Mouse (Mus musculus) Patski (cell line): Measurements from ENCODE around the gene Ick. TPM values are rescaled to one million over a fixed set of nuclear protein-coding genes. Genes with fewer than 3 reads are reported as not detected.
"Not testable (repeated sequence)": the region's sequence is repeated elsewhere in the genome, so short reads cannot be mapped to it uniquely, and the experiment has no call there.

Source experiments
- ATAC-seq: fragments of 100-300 bp; one replicate; pipeline ENCODE4 v1.8.0; 2021
- CTCF ChIA-PET: fragments of 350-600 bp; sonication (Branson Sonifier 250); formaldehyde crosslinking; loops from one replicate; lab custom pipeline; 2022; ENCODE audit warnings: inconsistent platforms; lab: Charles Lee
- POLR2A ChIA-PET: fragments of 350-600 bp; sonication (Branson Sonifier 250); formaldehyde crosslinking; loops from one replicate; lab custom pipeline; 2022; ENCODE audit warnings: antibody characterized with exemption, inconsistent platforms; lab: Charles Lee
- DNase-seq: peaks from one replicate; pipeline ENCODE4 v3.0.0-alpha.2; 2011; ENCODE audit warnings: low read depth, low spot score
- H3K27me3 ChIP-seq: fragments of 371-371 bp; one replicate; pipeline ENCODE4 v1.5.1; 2021
- CTCF ChIP-seq: fragments of 100-300 bp; IDR thresholded peaks from one replicate; pipeline ENCODE4 v1.5.1; 2021
- in situ Hi-C: fragments of 300-500 bp; cut with MboI; formaldehyde crosslinking; loops from 3 replicates; pipeline ENCODE4 v1.11.1; 2018; ENCODE audit warnings: low pct_unique_long_range_greater_than_20kb, mixed read lengths
- polyA plus RNA-seq: library from polyadenylated mRNA; unstranded; gene quantifications from one replicate; pipeline ENCODE4 v1.2.3, GENCODE M21; 2021

The Ick gene
- polyA plus RNA-seq, 1 experiment from 2014 or later, result 19.0 TPM

- ChIA-PET CTCF (interaction anchor here (2.2 kb wide), 1 partner anchor 55 kb away, joined by 6 read pairs; no protein-coding TSS in a partner anchor), POLR2A (no interaction called here)
- no peak for DNase-seq
- in situ Hi-C loops, result no loop called here
- H3K27me3 ChIP-seq, result no peaks in the 10 kb centered on the region
- TF ChIP-seq CTCF, result no peak
- no peak for ATAC-seq
Observed at GRCm38 (mm10) chr9:78167453-78167969, 58.5 kb downstream of the Ick start.

GRCm38 (mm10) chr9:78168864-78169263, 59.9 kb downstream of the Ick start:
- ChIA-PET CTCF (interaction anchor here (1.7 to 2.2 kb wide), 2 partner anchors 12 to 56 kb away, joined by 5 to 6 read pairs; no protein-coding TSS in a partner anchor), POLR2A (no interaction called here)
- DNase-seq (no peak), ATAC-seq (no peak)
- in situ Hi-C loops, result no loop called here
- TF ChIP-seq CTCF, result no peak
- H3K27me3 ChIP-seq, result no peaks in the 10 kb centered on the region

DNA sequence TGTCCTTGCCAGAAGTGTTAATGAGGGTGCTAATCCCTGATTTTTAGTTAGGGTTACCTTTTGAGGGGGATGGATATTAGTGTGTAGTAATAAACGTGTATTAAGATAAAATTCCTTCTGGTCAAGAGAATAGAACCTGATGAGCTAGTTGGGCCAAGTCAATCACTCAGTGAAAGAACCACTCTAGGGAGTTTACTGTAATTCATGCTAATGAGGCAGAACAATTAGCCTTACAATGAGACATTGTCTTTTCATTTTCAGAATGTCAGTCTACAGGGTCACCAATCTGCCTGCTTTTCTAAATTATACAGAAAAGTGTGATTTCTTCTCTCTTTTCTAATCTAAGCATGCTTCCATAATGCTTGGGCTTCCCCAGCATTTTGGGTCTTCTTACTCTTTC, 65.0 kb downstream of the Ick start:
- no peak for ATAC-seq
- H3K27me3 ChIP-seq, result no peaks in the 10 kb centered on the region
- DNase-seq, result no peak
- in situ Hi-C loops, result no loop called here
- ChIA-PET POLR2A (no interaction called here), CTCF (interaction anchor here (1.0 to 2.6 kb wide), 3 partner anchors 12 to 61 kb away, joined by 3 to 9 read pairs (median 4); no protein-coding TSS in a partner anchor)
- TF ChIP-seq CTCF, result no peak

- CTCF ChIA-PET, result interaction anchor here (2.6 kb wide), 1 partner anchor 63 kb away, joined by 11 read pairs; no protein-coding TSS in a partner anchor
Observed at GRCm38 (mm10) chr9:78174925-78175276, 65.9 kb downstream of the Ick start.

DNA sequence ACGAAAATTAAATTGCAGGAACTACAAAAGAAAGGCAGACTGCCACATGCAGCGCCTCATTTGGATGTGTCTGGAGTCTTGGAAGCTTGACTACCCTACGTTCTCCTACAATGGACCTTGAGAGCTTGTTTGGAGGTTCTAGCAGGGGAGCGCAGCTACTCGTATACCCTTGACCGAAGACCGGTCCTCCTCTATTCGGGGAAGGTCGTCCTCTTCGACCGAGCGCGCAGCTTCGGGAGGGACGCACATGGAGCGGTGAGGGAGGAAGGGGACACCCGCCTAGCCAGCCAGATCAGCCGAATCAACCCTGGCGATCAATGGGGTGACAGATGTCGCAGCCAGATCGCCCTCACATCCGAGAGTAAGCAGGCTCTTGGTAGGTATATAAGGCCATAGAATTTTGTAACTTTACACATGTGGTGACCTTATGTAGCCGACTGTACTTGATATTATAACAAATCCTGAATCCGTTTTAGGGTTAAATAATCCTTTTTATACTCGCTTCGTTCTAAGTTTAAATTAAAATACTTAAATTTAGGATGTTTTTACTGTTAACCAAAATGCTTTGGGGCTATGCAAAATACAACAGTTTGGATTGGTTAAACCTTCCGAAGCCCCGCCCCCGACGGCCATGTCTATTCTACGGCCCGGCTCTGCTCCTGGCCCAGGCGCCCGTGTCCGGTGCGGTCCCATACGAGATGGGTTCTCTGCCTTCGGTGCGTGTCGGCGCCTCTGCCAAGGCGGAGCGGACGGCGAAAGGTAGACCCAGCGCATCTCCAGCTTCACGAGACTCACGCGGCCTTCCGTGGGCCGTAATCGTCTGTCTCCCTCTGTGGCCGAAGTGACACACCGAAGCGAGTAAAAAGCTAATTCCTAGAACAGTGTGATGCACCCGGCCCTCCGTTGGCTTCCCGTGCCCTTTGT, 66.5 kb downstream of the Ick start:
- CTCF ChIA-PET, result interaction anchor here (0.9 to 2.6 kb wide), 5 partner anchors 17 to 63 kb away, joined by 3 to 11 read pairs (median 4); no protein-coding TSS in a partner anchor
- peak; percentile 97 for ATAC-seq
- DNase-seq, result peak; percentile 85
- POLR2A ChIA-PET, result no interaction called here
- no peaks in the 10 kb centered on the region for H3K27me3 ChIP-seq
- no peak for TF ChIP-seq CTCF
- in situ Hi-C loops, result no loop called here

More at GRCm38 (mm10) chr9:78174925-78175276, 65.9 kb downstream of the Ick start:
- POLR2A ChIA-PET, ATAC-seq, DNase-seq, H3K27me3 ChIP-seq, in situ Hi-C loops: not testable (repeated sequence)

DNA sequence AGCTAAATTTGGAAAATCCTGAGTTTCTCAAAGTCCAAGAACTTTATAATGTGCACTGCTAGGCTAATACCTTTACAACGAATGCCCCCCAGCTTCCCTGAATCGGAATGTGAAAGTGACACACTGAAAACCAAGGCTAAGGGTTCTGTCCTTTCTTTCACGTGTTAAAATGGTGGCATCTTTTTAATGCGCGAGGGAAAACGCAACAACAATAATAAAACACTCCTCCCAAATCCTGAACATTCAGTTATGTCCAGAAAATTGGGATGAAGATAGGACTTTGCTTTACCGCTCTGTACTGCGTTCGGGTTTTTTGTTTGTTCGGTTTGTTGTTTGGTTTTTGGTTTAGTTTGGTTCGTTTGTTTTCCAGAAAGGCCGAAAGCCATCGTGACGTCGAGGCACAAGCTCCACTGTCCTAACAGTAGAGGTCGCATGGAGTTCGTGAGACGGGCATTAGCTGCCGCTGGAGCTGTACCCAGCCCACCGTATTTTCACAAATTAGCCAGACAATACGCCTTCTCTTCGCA, 67.3 kb downstream of the Ick start:
- POLR2A ChIA-PET, result no interaction called here
- CTCF ChIA-PET, result interaction anchor here (0.9 to 2.6 kb wide), 5 partner anchors 16 to 64 kb away, joined by 3 to 11 read pairs (median 4); no protein-coding TSS in a partner anchor
- in situ Hi-C loops, result no loop called here
- H3K27me3 ChIP-seq, result no peaks in the 10 kb centered on the region
- peak; percentile 86 for TF ChIP-seq CTCF
- ATAC-seq (no peak), DNase-seq (peak; percentile 67)

DNA sequence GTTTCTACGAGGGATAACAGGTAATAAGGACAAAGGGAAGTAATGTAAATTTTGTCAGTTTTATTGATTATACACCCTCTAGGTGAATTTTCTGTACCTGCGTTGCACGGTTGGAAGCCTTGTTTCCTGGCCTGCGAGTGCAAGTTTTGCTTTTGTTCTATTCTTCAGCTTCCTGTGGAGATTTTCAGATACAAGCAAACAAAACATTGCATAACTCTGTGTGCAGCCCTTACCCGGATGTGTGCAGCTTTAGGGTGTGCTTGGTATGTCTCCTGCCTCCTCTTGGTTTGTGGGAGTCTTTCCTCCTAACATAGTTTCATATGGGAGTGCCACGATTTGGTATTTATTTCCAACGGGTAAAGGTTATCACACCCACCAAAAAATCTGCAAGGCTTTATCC, 67.8 kb downstream of the Ick start:
- CTCF ChIA-PET, result interaction anchor here (1.4 to 2.6 kb wide), 4 partner anchors 15 to 64 kb away, joined by 3 to 11 read pairs (median 5); no protein-coding TSS in a partner anchor
- in situ Hi-C loops, result no loop called here

DNA sequence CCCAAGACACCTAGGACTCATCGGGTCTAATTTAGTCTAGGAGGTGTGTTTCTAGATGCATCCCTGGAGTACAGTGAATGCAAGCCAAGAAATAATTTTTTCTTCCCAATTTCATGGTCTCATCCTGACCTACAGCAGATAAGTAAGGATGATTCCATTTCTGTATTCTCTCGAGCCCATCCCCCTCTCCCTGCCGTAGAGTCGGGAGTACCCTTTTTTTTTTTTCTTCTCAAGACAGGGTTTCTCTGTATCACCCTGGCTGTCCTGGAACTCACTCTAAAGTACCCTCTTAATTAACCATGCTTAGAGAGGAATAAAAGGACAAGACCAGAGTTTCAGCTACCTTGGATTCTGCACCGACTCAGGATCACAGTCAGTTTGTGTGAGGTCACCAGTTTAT, 69.2 kb downstream of the Ick start:
- in situ Hi-C loops, result no loop called here
- H3K27me3 ChIP-seq, result no peaks in the 10 kb centered on the region
- ChIA-PET POLR2A (no interaction called here), CTCF (no interaction called here)
- TF ChIP-seq CTCF, result no peak
- ATAC-seq, result no peak
- DNase-seq, result no peak

More for the DNA sequence above, 67.8 kb downstream of the Ick start:
- H3K27me3 ChIP-seq, result no peaks in the 10 kb centered on the region
- ATAC-seq (no peak), DNase-seq (no peak)
- TF ChIP-seq CTCF, result no peak
- POLR2A ChIA-PET, result no interaction called here

- no peak for TF ChIP-seq CTCF
- CTCF ChIA-PET, result no interaction called here
- in situ Hi-C loops, result no loop called here
- POLR2A ChIA-PET, result no interaction called here
- DNase-seq (no peak), ATAC-seq (no peak)
- no peaks in the 10 kb centered on the region for H3K27me3 ChIP-seq
Observed at GRCm38 (mm10) chr9:78179071-78179470, 70.1 kb downstream of the Ick start.

GRCm38 (mm10) chr9:78182474-78182873, 73.5 kb downstream of the Ick start, which contains the start of gene Gsta4:
Gene Gsta4 (plus strand): TSS chr9:78182774.
- H3K27me3 ChIP-seq, in situ Hi-C loops, POLR2A ChIA-PET, ATAC-seq, DNase-seq: not testable (repeated sequence)
- CTCF ChIA-PET, result interaction anchor here (0.8 to 1.1 kb wide), 2 partner anchors 21 to 70 kb away, joined by 3 read pairs; no protein-coding TSS in a partner anchor
